16 mouse cellular contexts compared by ENCODE assay signal in genomic region chr8:100176502-100176901, GRCm38 (mm10).
"Had no signal": no experiment of that assay in that cellular context is flagged by ENCODE, and none has a peak within 500 bp of the region (broad histone marks: within the 10 kb centered on the region; RNA-seq: fewer than 3 reads in every experiment).

No protein-coding gene starts in this region.

- H3K4me3 ChIP-seq: neural tube, embryonic 13.5 days; neural tube, embryonic 15.5 days; stomach, embryonic 15.5 days had no signal

- H3K4me1 ChIP-seq: neural tube, embryonic 13.5 days; neural tube, embryonic 15.5 days; stomach, embryonic 15.5 days had no signal

- H3K36me3 ChIP-seq: neural tube, embryonic 13.5 days; neural tube, embryonic 15.5 days; stomach, embryonic 15.5 days had no signal

- H3K27me3 ChIP-seq: neural tube, embryonic 13.5 days; neural tube, embryonic 15.5 days; stomach, embryonic 15.5 days had no signal

- H3K27ac ChIP-seq: neural tube, embryonic 13.5 days; neural tube, embryonic 15.5 days; stomach, embryonic 15.5 days; stomach, postnatal 0 days had no signal

- H3K9me3 ChIP-seq: neural tube, embryonic 13.5 days; neural tube, embryonic 15.5 days; stomach, embryonic 15.5 days had no signal

- H3K4me2 ChIP-seq: neural tube, embryonic 13.5 days; neural tube, embryonic 15.5 days; stomach, embryonic 15.5 days had no signal

- DNase-seq: retina, postnatal 1 day; right cerebral cortex, adult 18-20 months; right cerebral cortex, postnatal 14 days; right cerebral cortex, postnatal 25 days; right cerebral cortex, postnatal 4 days; spleen, adult 18-20 months; thymus, adult 18-20 months; thymus, adult 2 months; thymus, postnatal 14 days; thymus, postnatal 25 days; thymus, postnatal 36 days; thymus, postnatal 4 days had no signal

- H3K9ac ChIP-seq: neural tube, embryonic 13.5 days; neural tube, embryonic 15.5 days; stomach, embryonic 15.5 days had no signal
